Mouse (Mus musculus): ENCODE data around the gene Gata1. TPM values are rescaled to one million over a fixed set of nuclear protein-coding genes. Genes with fewer than 3 reads are reported as not detected.
"Not testable (repeated sequence)": the region's sequence is repeated elsewhere in the genome, so short reads cannot be mapped to it uniquely, and the experiment has no call there.

Gene Gata1
- polyA plus RNA-seq, 1 experiment from 2014 or later: not detected

GRCm38 (mm10) chrX:7919601-7920383 is 58.1 kb downstream of the Gata1 start, which contains the start of gene Pcsk1n:
Gene Pcsk1n, plus strand, starts transcription at chrX:7919822.
- ATAC-seq (ENCODE audit: low FRiP score): peak; percentile 91
- Histone ChIP-seq H3K27ac (replicated peaks) (peak within 1 kb of the TSS; percentile 79), H3K9me3 (replicated peaks) (no peaks in the 10 kb centered on the region), H3K9ac (replicated peaks) (peak within 1 kb of the TSS; percentile 58), H3K4me1 (peaks cover 11% of the 10 kb centered on the region), H3K36me3 (no peaks in the 10 kb centered on the region), H3K27me3 (replicated peaks) (no peaks in the 10 kb centered on the region), H3K4me3 (replicated peaks) (peak within 1 kb of the TSS; percentile 51), H3K4me2 (peak within 1 kb of the TSS; percentile 65)
- 17% methylated on average over 39 of the region's 40 CpGs for WGBS

GRCm38 (mm10) chrX:7917960-7918359 is 59.9 kb downstream of the Gata1 start:
- H3K4me1 ChIP-seq; H3K9ac ChIP-seq (replicated peaks); H3K27ac ChIP-seq (replicated peaks); H3K4me3 ChIP-seq (replicated peaks); H3K27me3 ChIP-seq (replicated peaks); H3K36me3 ChIP-seq; ATAC-seq (ENCODE audit: low FRiP score); H3K9me3 ChIP-seq (replicated peaks); H3K4me2 ChIP-seq: not testable (repeated sequence)
- WGBS: 75% methylated on average over 6 of the region's 6 CpGs

GRCm38 (mm10) chrX:7915669-7916068 is 62.2 kb downstream of the Gata1 start:
- H3K9me3 ChIP-seq (replicated peaks); H3K4me3 ChIP-seq (replicated peaks); H3K4me1 ChIP-seq; H3K4me2 ChIP-seq; ATAC-seq (ENCODE audit: low FRiP score); H3K27me3 ChIP-seq (replicated peaks); H3K36me3 ChIP-seq; H3K27ac ChIP-seq (replicated peaks); H3K9ac ChIP-seq (replicated peaks): not testable (repeated sequence)
- WGBS: 19% methylated on average over 3 of the region's 3 CpGs

GRCm38 (mm10) chrX:7910473-7910872 is 67.4 kb downstream of the Gata1 start:
- ATAC-seq (ENCODE audit: low FRiP score): no peak

More at GRCm38 (mm10) chrX:7910473-7910872, 67.4 kb downstream of the Gata1 start:
- Histone ChIP-seq H3K27me3 (replicated peaks) (no peaks in the 10 kb centered on the region), H3K9ac (replicated peaks) (no peak overlapping the region), H3K36me3 (peaks cover 6% of the 10 kb centered on the region; the same call in 1 of the 2 replicates), H3K4me3 (replicated peaks) (no peak overlapping the region), H3K4me1 (no peaks in the 10 kb centered on the region), H3K4me2 (no peak overlapping the region), H3K27ac (replicated peaks) (no peak overlapping the region), H3K9me3 (replicated peaks) (no peaks in the 10 kb centered on the region)
- 56% methylated on average over 6 of the region's 6 CpGs for WGBS

Other genes starting within 250 kb of the Gata1 start
- 128 and 132 TPM in 2 replicates for gene Praf2, start 249.6 kb downstream of the Gata1 start, polyA plus RNA-seq (2015; fragmentation: Nextera tagmentation; extraction: Ambion mirVana)
- gene Ccdc120, start 227.2 kb downstream of the Gata1 start, polyA plus RNA-seq (2015; fragmentation: Nextera tagmentation; extraction: Ambion mirVana): 50.8 and 56.3 TPM in 2 replicates
- gene Tfe3, start 215.5 kb downstream of the Gata1 start, polyA plus RNA-seq (2015; fragmentation: Nextera tagmentation; extraction: Ambion mirVana): 24.7 and 25.2 TPM in 2 replicates
- gene Gripap1, start 188.3 kb downstream of the Gata1 start, polyA plus RNA-seq (2015; fragmentation: Nextera tagmentation; extraction: Ambion mirVana): 63.0 and 67.4 TPM in 2 replicates
- gene Kcnd1, start 155.8 kb downstream of the Gata1 start, polyA plus RNA-seq (2015; fragmentation: Nextera tagmentation; extraction: Ambion mirVana): 5.7 and 6.5 TPM in 2 replicates
- gene Otud5, start 136.7 kb downstream of the Gata1 start, polyA plus RNA-seq (2015; fragmentation: Nextera tagmentation; extraction: Ambion mirVana): 40.0 and 40.4 TPM in 2 replicates
- gene Pim2, start 99.8 kb downstream of the Gata1 start, polyA plus RNA-seq (2015; fragmentation: Nextera tagmentation; extraction: Ambion mirVana): 21.0 and 26.8 TPM in 2 replicates
- gene Slc35a2, start 94.0 kb downstream of the Gata1 start, polyA plus RNA-seq (2015; fragmentation: Nextera tagmentation; extraction: Ambion mirVana): 46.9 and 47.3 TPM in 2 replicates
- 194 and 201 TPM in 2 replicates for gene Pqbp1, start 78.8 kb downstream of the Gata1 start, polyA plus RNA-seq (2015; fragmentation: Nextera tagmentation; extraction: Ambion mirVana)
- 152 TPM in 2 replicates for gene Timm17b, start 78.7 kb downstream of the Gata1 start, polyA plus RNA-seq (2015; fragmentation: Nextera tagmentation; extraction: Ambion mirVana)
- gene Gm10491, start 70.2 kb downstream of the Gata1 start, polyA plus RNA-seq (2015; fragmentation: Nextera tagmentation; extraction: Ambion mirVana): not detected in 2 replicates
- not detected in 2 replicates for gene Gm10490, start 68.5 kb downstream of the Gata1 start, polyA plus RNA-seq (2015; fragmentation: Nextera tagmentation; extraction: Ambion mirVana)
- gene Pcsk1n, start 58.2 kb downstream of the Gata1 start, polyA plus RNA-seq (2015; fragmentation: Nextera tagmentation; extraction: Ambion mirVana): 292 and 368 TPM in 2 replicates
- gene Eras, start 49.5 kb downstream of the Gata1 start, polyA plus RNA-seq (2015; fragmentation: Nextera tagmentation; extraction: Ambion mirVana): 0.28 TPM in 1 of 2 replicates, not detected in the other
- 57.4 and 61.3 TPM in 2 replicates for gene Hdac6, start 30.2 kb downstream of the Gata1 start, polyA plus RNA-seq (2015; fragmentation: Nextera tagmentation; extraction: Ambion mirVana)
- gene Glod5, start 40.4 kb upstream of the Gata1 start, polyA plus RNA-seq (2015; fragmentation: Nextera tagmentation; extraction: Ambion mirVana): 0.28 and 0.88 TPM in 2 replicates
- gene Suv39h1, start 96.7 kb upstream of the Gata1 start, polyA plus RNA-seq (2015; fragmentation: Nextera tagmentation; extraction: Ambion mirVana): 34.6 and 42.5 TPM in 2 replicates
- 0.14 and 2.0 TPM in 2 replicates for gene Was, start 112.4 kb upstream of the Gata1 start, polyA plus RNA-seq (2015; fragmentation: Nextera tagmentation; extraction: Ambion mirVana)
- 56.2 and 64.9 TPM in 2 replicates for gene Wdr13, start 154.8 kb upstream of the Gata1 start, polyA plus RNA-seq (2015; fragmentation: Nextera tagmentation; extraction: Ambion mirVana)
- 309 and 341 TPM in 2 replicates for gene Rbm3, start 167.8 kb upstream of the Gata1 start, polyA plus RNA-seq (2015; fragmentation: Nextera tagmentation; extraction: Ambion mirVana)
- 22.7 and 23.3 TPM in 2 replicates for gene Tbc1d25, start 198.1 kb upstream of the Gata1 start, polyA plus RNA-seq (2015; fragmentation: Nextera tagmentation; extraction: Ambion mirVana)
- gene Ebp, start 215.4 kb upstream of the Gata1 start, polyA plus RNA-seq (2015; fragmentation: Nextera tagmentation; extraction: Ambion mirVana): 32.1 and 36.2 TPM in 2 replicates
- gene Porcn, start 228.5 kb upstream of the Gata1 start, polyA plus RNA-seq (2015; fragmentation: Nextera tagmentation; extraction: Ambion mirVana): 41.9 and 48.9 TPM in 2 replicates